Mouse (Mus musculus): ENCODE measurements around the gene Cd274. TPM values are rescaled to one million over a fixed set of nuclear protein-coding genes. Genes with fewer than 3 reads are reported as not detected.

Cd274 gene
- total and polyA plus RNA-seq, 3 experiments: 6.7 to 15.9 (median 7.4) TPM

DNA sequence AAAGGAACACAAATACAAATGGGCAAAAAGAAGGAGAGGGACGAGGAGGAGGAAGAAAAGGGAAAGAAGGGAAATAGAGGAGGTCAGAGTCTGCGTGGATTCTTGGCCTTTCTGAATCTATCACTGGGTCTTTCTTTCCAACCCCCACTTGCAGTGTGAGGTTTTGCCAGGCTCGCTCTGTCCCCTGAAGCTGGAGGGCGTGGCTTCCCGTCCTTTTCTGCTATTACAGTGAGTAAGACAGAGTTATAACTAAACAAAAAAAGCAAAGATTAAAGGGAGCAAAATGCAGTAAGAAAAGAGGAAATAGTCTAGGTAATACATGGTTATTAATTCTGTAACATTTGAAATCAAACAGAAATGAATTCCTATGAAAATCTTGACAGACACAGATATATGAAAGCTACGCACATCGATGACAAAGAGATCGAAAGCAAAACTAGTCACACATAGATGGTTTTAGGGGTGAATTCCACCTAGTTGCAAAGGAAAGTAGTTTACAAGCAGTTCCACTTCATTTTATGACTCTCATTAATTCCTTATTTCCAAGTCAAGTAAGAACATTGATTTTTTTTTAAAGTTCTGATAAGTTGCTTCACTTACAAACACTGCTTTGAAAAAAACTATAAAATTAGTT is 43.7 kb upstream of the Cd274 start:
- no peak overlapping the region; the same call in 1 of the 2 replicates for H3K27ac ChIP-seq (ENCODE audit: insufficient read depth, low read depth)
- H3K27me3 ChIP-seq (replicated peaks): no peaks in the 10 kb centered on the region
- no peak for DNase-seq (ENCODE audit: extremely low read depth)
- H3K4me3 ChIP-seq (replicated peaks in 1 of 3; ENCODE audit: low read depth in 2 of 3, low read length in 2 of 3, poor library complexity in 1 of 3): peak overlapping the region; percentile 37 to 82 (median 81)
- no peaks in the 10 kb centered on the region; the same call in 1 of the 2 replicates for H3K79me2 ChIP-seq (replicated peaks; ENCODE audit: control insufficient read depth, extremely low read depth, insufficient read depth, poor library complexity, severe bottlenecking)
- peak; percentile 63; the same call in 1 of the 2 replicates for TF ChIP-seq EP300 (IDR thresholded peaks at IDR 0.05; ENCODE audit: low read length)
- TF ChIP-seq ZC3H11A (IDR thresholded peaks at IDR 0.05; ENCODE audit: low read depth, low read length): no peak
- peak; percentile 47 for TF ChIP-seq IRF4 (IDR thresholded peaks at IDR 0.05; ENCODE audit: low read depth, low read length)
- TF ChIP-seq RCOR1 (conservative IDR thresholded peaks at IDR 0.05; ENCODE audit: low read depth, low read length): no peak
- TF ChIP-seq SIN3A (IDR thresholded peaks at IDR 0.05; ENCODE audit: low read length): peak; percentile 73
- H3K9me3 ChIP-seq (replicated peaks; ENCODE audit: low read length): no peaks in the 10 kb centered on the region
- peaks cover 0 to 8% of the 10 kb centered on the region in 2 experiments; a peak in 1 of 4 replicates for H3K4me1 ChIP-seq (ENCODE audit: control insufficient read depth in 1 of 2, insufficient read depth in 2 of 2)
- peak overlapping the region; percentile 83 for H3K9ac ChIP-seq (ENCODE audit: insufficient read depth, low read depth)
- no peaks in the 10 kb centered on the region for H3K36me3 ChIP-seq (replicated peaks in 1 of 2; ENCODE audit: control insufficient read depth in 1 of 2, insufficient read depth in 1 of 2, low read length in 1 of 2)
- H3K4me2 ChIP-seq (ENCODE audit: insufficient read depth, low read depth, poor library complexity, severe bottlenecking): peak overlapping the region; percentile 82
- dilution Hi-C loops (cut with MboI; ENCODE audit: extremely low pct_ligation_motif_present, extremely low pct_unique_long_range_greater_than_20kb, low sequenced_read_pairs): no loop called here
- in situ Hi-C loops (cut with MboI; ENCODE audit: low pct_ligation_motif_present, low pct_unique_long_range_greater_than_20kb, low sequenced_read_pairs): no loop called here

DNA sequence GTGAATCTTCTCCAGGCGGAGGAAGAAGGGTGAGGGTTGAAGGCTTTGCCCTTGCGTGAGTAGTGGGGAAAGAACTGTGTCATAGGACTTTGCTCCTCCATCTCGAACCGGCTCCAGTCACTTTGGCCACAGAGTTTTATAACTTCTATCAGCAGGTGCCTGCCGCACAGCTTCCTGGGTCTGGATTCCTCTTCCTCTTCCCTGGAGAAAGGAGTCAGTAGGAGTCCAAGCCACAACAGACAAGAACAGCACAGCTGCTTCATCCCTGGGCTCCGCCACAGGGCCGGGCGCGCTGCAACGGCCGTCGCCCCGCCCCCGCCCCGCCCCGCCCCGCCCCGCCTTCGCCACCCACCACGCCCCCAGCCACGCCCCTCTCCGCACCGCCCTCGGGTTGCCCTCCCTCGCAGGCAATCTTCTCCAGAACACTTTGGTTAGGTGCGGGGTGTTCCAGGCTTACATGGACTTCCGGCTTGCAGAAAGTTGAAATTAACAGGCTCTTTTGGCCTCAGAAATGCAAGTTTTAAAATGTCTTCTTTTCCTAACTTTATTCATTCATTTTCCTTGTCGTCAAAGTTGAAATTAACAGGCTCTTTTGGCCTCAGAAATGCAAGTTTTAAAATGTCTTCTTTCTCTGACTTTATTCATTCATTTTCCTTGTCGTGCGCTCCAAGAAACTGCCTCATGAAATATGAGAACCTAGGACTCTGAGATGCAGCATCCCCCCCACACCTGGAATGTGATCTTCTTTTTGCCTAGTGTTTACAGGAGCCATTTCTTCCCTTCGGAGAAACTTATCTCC is 42.0 kb upstream of the Cd274 start, which contains the start of gene Insl6:
Insl6 (minus strand) TSS at position 304 of the 799 bp plus-strand sequence.
- peak within 1 kb of the TSS; percentile 83 for H3K9ac ChIP-seq (ENCODE audit: insufficient read depth, low read depth)
- in situ Hi-C loops (cut with MboI; ENCODE audit: low pct_ligation_motif_present, low pct_unique_long_range_greater_than_20kb, low sequenced_read_pairs): no loop called here
- no peaks in the 10 kb centered on the region for H3K27me3 ChIP-seq (replicated peaks)
- peak within 1 kb of the TSS; percentile 47 to 82 (median 81) for H3K4me3 ChIP-seq (replicated peaks in 1 of 3; ENCODE audit: low read depth in 2 of 3, low read length in 2 of 3, poor library complexity in 1 of 3)
- H3K9me3 ChIP-seq (replicated peaks; ENCODE audit: low read length): no peaks in the 10 kb centered on the region
- dilution Hi-C loops (cut with MboI; ENCODE audit: extremely low pct_ligation_motif_present, extremely low pct_unique_long_range_greater_than_20kb, low sequenced_read_pairs): no loop called here
- peak; percentile 66 for DNase-seq (ENCODE audit: extremely low read depth)
- peak within 1 kb of the TSS; percentile 99 for H3K4me2 ChIP-seq (ENCODE audit: insufficient read depth, low read depth, poor library complexity, severe bottlenecking)
- H3K79me2 ChIP-seq (replicated peaks; ENCODE audit: control insufficient read depth, extremely low read depth, insufficient read depth, poor library complexity, severe bottlenecking): no peaks in the 10 kb centered on the region; the same call in 1 of the 2 replicates
- H3K27ac ChIP-seq (ENCODE audit: insufficient read depth, low read depth): peak within 1 kb of the TSS; percentile 35; the same call in 1 of the 2 replicates
- H3K36me3 ChIP-seq (replicated peaks in 1 of 2; ENCODE audit: control insufficient read depth in 1 of 2, insufficient read depth in 1 of 2, low read length in 1 of 2): no peaks in the 10 kb centered on the region
- peaks cover 0 to 8% of the 10 kb centered on the region in 2 experiments; a peak in 1 of 4 replicates for H3K4me1 ChIP-seq (ENCODE audit: control insufficient read depth in 1 of 2, insufficient read depth in 2 of 2)
- TF ChIP-seq TBP (conservative IDR thresholded peaks at IDR 0.05; ENCODE audit: low read depth, low read length) (peak; percentile 65; the same call in 1 of the 2 replicates), GABPA (IDR thresholded peaks at IDR 0.05; ENCODE audit: insufficient replicate concordance, low read depth, low read length) (no peak), POLR2A (IDR thresholded peaks at IDR 0.05; ENCODE audit: low read depth, low read length) (peak; percentile 69), BHLHE40 (IDR thresholded peaks at IDR 0.05; ENCODE audit: low read depth, low read length) (no peak), MXI1 (IDR thresholded peaks at IDR 0.05; ENCODE audit: low read depth, low read length) (peak; percentile 49; the same call in 1 of the 2 replicates), JUND (conservative IDR thresholded peaks at IDR 0.05; ENCODE audit: low read depth, low read length) (no peak), USF1 (IDR thresholded peaks at IDR 0.05; ENCODE audit: low read depth, low read length) (no peak), ZMIZ1 (IDR thresholded peaks at IDR 0.05; ENCODE audit: low read depth, low read length) (0 out of 2 replicates have a peak, but pooled peaks have one; percentile 62), NELFE (IDR thresholded peaks at IDR 0.05; ENCODE audit: low read depth, low read length) (peak; percentile 71), MEF2A (IDR thresholded peaks at IDR 0.05; ENCODE audit: borderline replicate concordance, low read depth, low read length) (no peak), KAT2A (IDR thresholded peaks at IDR 0.05; ENCODE audit: insufficient replicate concordance, low read length) (no peak), ELF1 (IDR thresholded peaks at IDR 0.05; ENCODE audit: low read depth, low read length) (peak; percentile 62), CTCF (conservative IDR thresholded peaks at IDR 0.05 in 1 of 2, IDR thresholded peaks at IDR 0.05 in 1 of 2; ENCODE audit: low read depth in 2 of 2, low read length in 2 of 2) (no peak), MAFK (IDR thresholded peaks at IDR 0.05; ENCODE audit: insufficient replicate concordance, low read length) (no peak), IRF4 (IDR thresholded peaks at IDR 0.05; ENCODE audit: low read depth, low read length) (no peak), ZNF384 (IDR thresholded peaks at IDR 0.05; ENCODE audit: low read depth, low read length) (no peak), MAZ (IDR thresholded peaks at IDR 0.05; ENCODE audit: low read depth, low read length) (no peak), SMC3 (IDR thresholded peaks at IDR 0.05; ENCODE audit: low read depth, low read length) (no peak), NRF1 (IDR thresholded peaks at IDR 0.05; ENCODE audit: low read depth, low read length) (no peak), SIN3A (IDR thresholded peaks at IDR 0.05; ENCODE audit: low read length) (peak; percentile 87), ETS1 (conservative IDR thresholded peaks at IDR 0.05; ENCODE audit: low read depth, low read length) (no peak), HCFC1 (IDR thresholded peaks at IDR 0.05; ENCODE audit: low read depth, low read length) (no peak), PAX5 (IDR thresholded peaks at IDR 0.05; ENCODE audit: low read length) (no peak), CHD1 (IDR thresholded peaks at IDR 0.05; ENCODE audit: low read depth, low read length) (0 out of 2 replicates have a peak, but pooled peaks have one; percentile 69), RAD21 (IDR thresholded peaks at IDR 0.05; ENCODE audit: low read depth, low read length) (no peak), UBTF (IDR thresholded peaks at IDR 0.05; ENCODE audit: low read depth, low read length) (no peak), EP300 (IDR thresholded peaks at IDR 0.05; ENCODE audit: low read length) (0 out of 2 replicates have a peak, but pooled peaks have one; percentile 30)
